Mouse (Mus musculus) megakaryocyte progenitor cell, adult 5-6 weeks (primary cell): ENCODE results near the gene Ilf3. TPM values are rescaled to one million over a fixed set of nuclear protein-coding genes. Genes with fewer than 3 reads are reported as not detected.

Experiments used
- ATAC-seq: replicated peaks from 2 replicates; pipeline ENCODE4 v1.8.0; 2016; ENCODE audit warnings: mild to moderate bottlenecking, moderate TSS enrichment, inconsistent platforms; ENCODE audit not compliant: poor library complexity
- total RNA-seq, 2 experiments: library from RNA; stranded (forward) in 1 of 2; stranded (reverse) in 1 of 2; fragments of 157-497, 149-512 nt in 1 of 2; fragments of 200-1000 nt in 1 of 2; gene quantifications; 2 replicates each; pipeline versions ENCODE4 v1.2.3 to v1.2.4; 2015 to 2017

Ilf3 gene
- total RNA-seq, 2 experiments from 2014 or later: 56.9 to 100 TPM

DNA sequence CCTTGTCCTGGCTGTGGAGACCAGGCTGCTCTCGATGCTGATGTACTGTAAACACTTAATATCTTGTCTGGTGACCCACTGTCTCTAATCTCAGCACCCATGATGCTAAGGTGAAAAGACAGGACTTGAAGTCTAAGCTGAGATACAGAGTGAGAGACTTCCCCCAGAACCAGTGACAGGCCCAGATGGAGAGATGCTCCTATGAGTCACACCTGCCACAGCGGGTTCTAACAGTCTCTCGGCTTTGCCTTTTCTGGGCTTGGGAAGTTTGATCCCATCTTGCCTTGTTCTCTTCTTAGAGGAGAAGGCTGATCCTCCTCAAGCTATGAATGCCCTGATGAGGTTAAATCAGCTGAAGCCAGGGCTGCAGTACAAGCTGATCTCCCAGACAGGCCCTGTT is 29.5 kb downstream of the Ilf3 start:
- no peak for ATAC-seq

DNA sequence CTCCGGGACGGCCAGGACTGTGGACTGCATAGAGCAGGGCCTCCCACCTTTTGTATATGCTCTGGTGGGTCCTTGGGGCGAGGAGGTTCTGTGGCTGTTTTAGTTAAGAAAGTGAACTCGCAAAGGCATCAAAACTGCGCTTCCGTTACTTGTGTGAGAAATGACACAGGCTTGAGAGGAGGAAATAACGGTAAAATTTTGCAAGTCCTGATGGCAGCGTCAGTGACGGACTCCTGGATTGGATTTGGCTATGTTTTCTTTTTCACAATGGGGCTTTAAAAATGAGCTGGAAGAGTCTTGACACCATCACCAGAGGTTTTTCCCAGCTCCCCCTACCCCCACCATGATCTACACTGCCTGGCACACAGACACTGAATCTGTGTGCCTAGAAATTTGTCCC is 33.4 kb downstream of the Ilf3 start:
- no peak for ATAC-seq

DNA sequence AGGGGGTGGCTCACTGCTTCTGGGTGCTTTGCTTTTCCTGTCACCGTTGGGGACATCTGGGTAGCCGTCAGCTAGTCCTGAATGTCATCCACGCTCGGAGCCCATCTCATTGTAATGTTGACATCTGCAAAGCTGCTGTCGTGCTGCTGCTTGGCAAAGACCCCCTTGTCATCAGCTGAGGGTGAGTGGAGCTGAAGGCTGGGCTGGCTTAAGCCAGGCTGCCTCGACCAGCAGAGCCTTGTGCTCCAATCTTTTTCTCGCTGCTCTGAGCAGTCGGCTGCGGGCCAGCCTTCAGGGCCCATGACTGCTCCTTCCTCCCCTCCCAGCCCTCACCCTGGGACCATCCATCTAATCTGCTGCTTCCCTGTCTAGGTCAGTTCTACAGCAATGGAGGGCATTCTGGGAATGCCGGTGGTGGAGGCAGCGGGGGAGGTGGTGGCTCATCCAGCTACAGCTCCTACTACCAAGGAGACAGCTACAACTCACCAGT is 35.1 kb downstream of the Ilf3 start:
- ATAC-seq: no peak

DNA sequence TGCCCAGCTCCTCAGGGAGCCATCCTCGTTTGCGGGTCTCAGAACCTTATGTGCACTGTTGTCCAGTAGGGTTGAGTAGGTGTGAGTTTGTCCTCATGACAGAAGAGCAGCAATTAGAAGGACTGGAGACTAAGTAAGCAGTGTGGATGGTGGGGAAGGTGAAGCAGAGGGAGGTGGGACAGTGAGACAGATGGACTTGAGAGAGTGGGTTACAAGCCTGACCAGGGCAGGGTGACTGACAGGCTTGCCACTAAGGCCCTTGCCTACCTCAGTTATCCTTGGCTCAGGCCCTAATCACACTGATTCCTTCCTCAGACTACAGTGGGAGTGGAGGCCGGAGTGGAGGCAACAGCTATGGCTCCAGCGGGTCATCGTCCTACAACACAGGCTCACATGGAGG is 36.1 kb downstream of the Ilf3 start:
- no peak for ATAC-seq

DNA sequence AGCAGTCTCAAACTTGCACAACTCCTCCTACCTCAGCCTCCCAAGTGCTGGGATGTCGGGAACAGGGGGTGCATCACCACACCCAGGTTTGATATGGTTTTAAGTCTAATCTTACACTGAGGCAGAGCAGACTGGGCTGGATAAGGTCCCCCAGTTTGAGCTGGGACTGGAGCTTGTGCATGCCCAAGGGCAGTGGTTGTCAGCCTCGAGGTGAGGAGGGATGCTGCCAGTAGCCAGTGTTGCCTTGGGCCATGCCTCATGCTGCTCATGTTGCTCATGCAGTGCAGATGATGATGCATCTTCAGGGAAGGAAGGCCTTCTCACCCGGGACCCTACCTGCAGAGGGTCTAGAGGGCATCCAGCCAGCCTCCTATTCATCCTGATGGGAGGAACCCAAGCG is 37.9 kb downstream of the Ilf3 start:
- no peak for ATAC-seq

DNA sequence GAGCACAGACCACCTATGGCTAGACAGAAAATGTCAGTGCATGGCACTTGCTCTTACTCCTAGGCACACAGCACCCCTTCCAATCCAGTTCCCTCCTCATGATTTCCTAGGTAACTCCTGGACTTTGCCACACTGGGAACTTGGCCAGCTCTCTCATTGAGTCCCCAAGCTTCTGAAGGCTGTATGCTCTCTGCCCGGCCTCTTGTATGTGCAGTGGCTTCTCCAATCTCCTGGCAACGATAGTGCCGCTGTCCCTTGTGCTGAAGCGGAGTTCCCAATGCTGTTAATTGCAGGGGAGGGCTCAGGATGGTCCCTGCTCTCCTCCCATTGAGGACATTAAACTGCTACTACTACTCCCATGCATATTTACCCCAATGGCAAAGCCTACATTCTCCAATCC is 40.3 kb downstream of the Ilf3 start:
- ATAC-seq: peak; percentile 21; the same call in 1 of the 2 replicates

DNA sequence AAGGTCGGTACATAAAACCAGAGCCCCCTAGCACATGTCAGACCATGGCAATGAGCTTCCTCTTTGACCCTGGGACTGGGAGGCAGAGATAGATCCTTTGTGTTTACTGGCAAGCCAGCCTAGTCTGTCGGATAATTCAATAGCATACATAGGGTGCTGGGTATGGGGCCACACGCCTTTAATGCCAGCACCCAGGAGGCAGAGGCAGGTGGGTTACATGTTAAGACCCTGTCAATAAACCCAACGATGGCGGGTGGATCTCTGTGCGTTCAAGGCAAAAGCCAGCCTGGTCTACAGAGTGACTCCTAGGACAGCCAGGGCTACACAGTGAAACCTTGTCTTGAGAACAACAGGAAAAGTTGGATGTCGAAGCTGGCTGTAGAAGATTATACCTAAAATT is 41.0 kb downstream of the Ilf3 start:
- no peak for ATAC-seq

DNA sequence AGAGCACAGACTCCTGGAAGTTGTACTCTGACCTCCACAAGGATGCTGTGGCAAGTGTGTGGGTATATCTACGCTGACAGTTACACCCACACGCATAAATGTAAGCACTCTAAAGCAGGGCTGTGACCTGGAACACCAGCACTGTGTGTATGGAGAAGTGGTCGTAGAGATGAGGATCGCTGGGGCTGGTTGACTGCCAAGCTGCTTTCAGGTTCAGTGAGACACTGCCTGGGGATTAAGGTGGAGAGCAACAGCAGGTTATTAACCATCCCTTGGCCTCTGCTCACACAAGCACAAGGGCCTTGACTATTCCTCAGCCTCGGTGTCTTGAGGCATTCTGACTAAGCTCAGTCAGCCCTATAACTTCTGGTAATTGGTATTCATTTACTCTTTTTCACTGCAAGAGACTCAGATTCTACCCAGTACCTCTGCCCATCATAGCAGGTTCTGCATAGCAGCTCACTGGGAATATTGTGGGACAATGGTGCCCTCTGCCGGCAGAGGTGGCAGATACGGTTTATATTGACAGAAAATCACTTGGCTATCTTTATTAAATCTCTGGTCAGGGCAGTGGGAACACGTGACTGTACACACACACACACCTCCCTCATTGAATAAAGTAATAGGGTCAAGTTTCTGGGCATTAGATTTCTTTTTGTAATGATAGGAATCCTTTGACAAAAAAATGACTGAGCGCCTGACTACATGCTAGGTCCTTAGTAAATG is 42.1 kb downstream of the Ilf3 start:
- ATAC-seq: peak; percentile 71

DNA sequence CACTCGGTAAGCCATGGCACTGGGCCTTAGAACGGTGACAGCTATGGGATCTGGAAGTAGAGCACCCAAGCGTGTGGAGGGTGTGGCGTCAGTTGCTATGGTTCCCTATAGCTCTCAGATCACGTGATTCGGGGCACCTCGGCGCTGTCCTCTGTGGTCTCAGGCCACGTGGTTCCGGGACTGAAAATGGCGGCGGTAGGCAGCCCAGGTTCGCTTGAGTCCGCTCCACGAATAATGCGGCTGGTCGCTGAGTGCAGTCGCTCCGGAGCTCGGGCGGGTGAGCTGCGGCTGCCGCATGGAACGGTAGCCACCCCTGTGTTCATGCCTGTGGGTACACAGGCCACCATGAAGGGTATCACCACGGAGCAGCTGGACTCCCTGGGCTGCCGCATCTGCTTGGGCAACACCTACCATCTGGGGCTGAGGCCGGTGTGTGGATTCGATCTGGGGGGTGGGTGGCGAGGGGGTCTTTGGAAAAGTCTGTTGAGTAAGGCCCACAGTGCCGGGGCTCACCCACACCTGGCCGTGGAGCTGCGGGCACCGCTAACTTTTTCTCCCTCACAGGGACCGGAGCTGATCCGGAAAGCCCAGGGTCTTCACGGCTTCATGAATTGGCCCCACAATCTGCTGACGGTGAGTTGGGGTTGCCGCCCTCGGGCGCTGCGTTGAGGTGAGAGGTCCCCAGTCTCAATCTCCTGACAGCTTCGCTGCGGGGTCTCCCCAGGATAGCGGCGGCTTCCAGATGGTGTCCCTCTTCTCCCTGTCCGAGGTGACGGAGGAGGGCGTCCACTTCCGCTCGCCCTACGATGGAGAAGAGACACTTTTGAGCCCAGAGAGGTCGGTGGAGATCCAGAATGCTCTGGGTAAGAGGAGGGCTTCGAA is 44.2 kb downstream of the Ilf3 start, which contains the start of gene Qtrt1:
Qtrt1 (plus strand) TSS at position 169 of the 882 bp plus-strand sequence.
- ATAC-seq: peak; percentile 89

DNA sequence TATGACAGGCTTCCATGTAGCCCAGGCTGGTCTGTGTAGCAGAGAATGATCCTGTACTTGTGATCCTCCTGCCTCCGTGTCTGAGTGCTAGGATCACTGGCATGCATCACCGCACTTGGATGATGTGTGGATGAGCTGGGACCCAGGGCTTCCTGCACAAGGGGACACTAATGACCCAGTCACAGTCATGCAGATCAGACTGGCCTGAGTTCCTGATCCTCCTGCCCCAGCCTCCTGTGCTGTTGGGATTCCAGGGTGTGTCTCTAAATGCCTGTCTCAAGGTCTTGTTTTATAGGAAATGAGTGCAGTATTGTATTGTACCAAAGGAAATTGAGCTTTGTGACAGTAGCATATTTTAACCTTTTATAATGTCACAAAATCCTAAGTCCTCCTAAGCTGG is 50.2 kb downstream of the Ilf3 start:
- ATAC-seq: no peak

DNA sequence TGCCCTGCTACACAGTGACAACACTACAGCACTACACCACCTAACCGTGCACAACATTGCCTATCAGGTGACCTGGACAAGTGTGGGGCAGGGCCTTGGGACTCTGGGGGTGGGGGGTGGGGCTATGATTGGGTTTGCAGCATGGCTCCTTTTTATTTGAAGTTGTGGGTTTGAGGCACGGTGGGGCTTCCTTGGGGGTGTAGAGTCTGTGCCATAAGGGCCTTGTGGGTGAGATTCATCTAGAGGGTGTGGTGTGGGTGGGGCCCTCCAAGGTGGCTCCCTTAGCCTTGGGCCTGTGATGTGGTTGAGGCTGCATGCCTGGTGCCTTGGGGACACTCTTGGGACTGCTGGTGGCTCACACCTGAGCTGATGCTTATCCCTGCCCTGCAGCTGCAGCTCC is 52.0 kb downstream of the Ilf3 start:
- no peak for ATAC-seq

DNA sequence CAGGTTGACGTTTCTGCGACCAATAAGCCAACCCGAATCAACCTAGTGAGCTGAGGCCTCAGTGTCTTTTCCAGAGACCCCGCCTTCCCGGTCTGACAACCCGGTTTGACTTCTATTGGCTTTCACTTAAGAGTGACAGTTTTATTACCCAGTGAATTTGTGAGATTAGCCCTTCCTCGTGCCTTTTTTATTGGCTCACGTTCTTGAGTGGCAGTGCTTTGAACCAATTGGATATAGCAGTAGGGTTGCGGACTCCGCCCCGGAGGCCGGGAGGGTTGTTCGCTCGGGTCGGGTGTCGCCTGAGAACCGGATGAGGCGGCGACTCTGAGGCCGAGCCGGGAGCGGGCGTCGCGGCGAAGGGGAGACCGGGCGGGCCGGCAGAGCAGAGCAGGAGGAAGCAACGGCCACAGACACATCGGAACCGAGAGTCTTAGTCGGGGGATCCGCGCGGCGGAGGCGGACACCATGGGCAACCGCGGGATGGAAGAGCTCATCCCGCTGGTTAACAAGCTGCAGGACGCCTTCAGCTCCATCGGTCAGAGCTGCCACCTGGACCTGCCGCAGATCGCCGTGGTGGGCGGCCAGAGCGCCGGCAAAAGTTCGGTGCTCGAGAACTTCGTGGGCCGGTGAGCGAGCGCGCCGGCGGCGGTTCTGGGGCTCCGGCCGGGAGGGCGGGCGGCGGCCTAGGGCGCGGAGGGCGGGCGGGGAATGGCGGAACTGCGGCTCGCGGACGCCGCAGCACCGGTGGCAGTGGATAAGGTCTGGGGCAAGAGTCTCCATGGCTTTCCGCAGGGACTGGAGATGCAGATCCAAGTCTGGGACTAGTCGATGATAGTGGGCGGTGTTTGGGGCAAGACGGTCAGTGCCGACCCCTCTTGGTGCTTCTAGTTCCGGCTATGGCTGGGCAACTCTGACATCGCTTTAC is 57.2 kb downstream of the Ilf3 start, which contains the start of gene Dnm2:
Dnm2 (plus strand) TSS at position 278 of the 925 bp plus-strand sequence.
- peak; percentile 92 for ATAC-seq

DNA sequence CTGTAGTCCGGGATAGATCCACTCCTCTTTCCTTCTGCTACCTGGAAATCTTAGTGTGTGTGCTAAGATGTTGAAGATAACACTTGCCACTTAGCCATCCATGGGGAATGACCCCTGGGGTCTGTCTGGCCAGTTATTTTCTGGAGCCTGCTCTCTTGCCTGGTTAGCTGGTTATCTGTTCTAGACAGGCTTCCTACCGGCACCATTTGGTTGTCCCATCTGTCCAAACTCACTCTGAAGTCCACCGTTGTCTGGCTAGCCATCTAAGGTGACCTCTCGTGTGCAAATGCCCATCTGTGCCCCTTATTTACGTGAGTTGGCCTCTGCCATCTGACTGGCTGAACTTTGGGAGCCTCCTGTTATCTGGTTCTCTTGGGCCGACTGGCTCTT is 57.9 kb downstream of the Ilf3 start:
- ATAC-seq: no peak

DNA sequence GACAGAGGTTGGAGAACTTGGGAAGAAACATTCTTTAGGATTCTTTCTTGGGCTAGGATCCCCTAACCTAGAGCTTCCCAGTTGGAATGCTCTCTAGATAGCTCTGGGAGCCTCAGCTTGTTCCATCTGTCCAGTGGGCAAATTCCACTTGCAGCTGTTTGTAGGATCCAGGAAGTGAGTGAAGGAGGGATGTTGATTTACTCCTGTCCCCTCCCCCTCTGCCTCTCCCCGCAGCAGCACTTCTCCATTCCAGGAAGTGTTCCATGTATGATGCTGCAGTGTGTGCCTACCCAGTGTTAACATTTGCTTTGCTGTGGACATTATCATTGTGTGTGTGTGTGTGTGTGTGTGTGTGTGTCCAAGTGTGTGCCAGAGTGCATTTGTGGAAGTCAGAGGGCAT is 58.3 kb downstream of the Ilf3 start:
- peak; percentile 21; the same call in 1 of the 2 replicates for ATAC-seq

DNA sequence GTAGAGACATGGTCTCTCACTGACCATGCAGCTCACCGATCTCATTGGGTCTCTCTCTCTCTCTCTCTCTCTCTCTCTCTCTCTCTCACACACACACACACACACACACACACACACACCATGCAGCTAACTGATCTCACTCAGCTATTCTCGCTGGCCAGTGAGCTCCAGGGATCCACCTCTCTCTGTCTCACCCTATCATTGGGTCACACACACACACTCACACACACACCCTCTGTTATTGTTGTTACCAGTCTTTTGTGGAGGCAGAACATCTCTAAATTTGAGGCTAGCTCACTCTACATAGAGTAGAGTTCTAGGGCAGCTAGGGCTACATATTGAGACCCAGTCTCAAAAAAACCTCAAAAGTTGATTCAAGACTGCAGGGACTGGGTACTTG is 58.9 kb downstream of the Ilf3 start:
- no peak for ATAC-seq

DNA sequence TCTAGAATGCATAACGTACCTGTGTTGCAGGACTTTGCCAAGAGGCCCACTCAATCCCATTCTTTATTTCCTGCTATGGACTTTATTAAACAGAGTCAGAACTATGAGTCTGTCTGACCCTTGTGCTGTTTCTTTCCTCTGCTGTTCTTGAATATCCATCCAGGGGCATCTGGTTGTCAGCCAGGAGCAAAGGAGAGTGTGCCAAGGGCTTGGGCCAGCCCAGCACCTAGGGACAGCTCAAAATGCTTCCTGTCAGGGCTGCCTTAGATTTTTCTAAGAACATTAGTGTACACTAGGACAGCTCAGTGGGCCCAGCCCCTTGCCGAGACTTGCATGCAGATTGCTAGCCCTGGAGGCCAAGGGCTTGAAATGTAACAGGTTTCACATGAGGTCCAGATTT is 60.1 kb downstream of the Ilf3 start:
- ATAC-seq: no peak

DNA sequence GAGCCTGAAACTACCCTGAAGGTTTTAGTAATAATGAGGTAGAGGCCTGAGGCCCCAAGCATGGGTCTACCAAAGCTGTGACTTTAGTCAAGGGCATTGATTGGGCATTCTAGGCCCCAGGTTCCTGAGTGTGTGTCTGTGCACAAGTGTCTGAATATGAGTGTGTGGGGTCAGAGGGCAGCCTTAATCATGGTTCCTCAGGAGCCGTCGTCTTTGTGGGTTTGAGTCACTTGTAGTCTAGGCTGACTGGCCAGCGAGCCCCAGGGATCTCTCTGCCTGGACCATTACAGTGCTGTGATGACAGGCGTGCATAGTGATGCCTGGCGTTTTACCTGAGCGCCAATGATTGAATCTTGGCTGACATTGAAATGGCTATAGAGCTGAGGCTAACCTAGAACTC is 60.5 kb downstream of the Ilf3 start:
- no peak for ATAC-seq

DNA sequence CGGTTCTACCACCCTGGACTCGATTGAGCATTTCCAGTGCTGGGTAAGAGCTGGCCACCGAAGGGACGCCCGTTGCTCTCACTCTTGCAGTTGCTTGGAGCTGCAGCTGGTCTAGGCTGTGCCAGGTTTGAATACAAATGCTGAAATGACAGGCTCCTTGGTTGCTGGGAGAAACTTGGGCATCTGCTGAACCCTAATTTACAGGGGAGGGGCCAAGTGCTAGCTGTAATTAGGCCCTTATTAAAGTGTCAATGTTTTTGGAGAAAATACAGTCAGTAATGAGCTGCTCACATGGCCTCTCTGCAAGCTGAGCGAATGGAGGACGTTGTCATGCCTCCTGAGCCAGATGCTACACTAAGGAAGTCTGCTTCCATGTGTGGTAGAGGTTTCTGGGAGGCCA is 63.1 kb downstream of the Ilf3 start:
- ATAC-seq: no peak

DNA sequence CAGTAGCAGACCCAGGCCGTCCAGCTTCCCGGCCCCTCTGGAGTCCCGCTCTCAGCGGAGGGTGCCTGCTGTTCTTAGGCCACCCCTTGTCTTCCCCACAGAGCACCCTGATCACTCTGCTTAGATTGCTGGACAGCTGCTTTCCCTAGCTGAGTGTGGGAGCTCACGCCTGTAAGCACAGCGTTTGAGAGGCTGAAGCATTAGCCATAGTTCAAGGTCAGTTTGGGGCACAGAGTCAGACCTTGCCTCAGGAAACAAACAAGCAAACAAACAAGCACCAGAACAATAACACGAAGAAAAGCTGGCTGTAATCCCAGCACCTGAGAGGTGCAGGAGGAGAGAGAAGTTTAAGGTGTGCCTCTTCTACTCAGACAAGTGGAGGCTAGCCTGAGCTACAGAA is 64.4 kb downstream of the Ilf3 start:
- ATAC-seq: no peak

DNA sequence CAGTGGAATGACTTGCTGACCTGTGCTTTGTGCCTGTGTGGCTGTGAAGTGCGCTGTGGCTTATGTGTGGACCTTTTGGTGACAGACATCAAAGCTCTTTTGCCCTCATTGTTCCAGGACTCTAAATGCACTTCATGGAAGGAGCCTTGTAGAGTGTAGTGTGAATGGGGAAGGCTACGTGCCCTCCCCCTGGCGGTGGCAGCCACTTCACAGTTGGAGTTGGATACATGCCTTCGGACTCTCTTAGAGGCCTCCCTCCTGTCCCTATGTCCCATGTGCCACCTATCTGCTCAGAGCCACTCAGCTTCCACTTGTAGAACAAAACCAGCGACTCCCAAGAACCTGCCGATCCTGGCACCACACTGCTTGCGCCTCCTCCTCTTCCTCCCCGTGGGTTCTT is 66.1 kb downstream of the Ilf3 start:
- ATAC-seq: no peak

DNA sequence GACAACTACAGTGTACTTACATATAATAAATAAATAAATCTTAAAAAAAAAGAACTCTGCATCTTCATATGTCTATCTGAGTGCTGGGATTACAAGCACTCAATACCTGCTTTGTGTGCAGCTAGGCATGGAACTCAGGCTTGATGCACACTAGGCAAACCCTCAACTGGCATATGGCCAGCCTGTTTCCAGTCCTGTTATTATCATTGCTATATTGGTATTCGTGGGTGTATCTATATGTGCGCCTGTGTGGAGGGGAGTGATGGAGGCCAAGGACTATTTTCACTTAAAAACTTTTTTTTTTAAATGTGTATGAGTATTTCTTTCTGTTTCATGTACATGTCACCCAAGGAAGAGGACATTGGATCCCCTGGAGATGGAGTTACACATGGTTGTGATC is 66.7 kb downstream of the Ilf3 start:
- no peak for ATAC-seq
